Mouse (Mus musculus) left cerebral cortex, postnatal 14 days (tissue): ENCODE results near the gene 2010111I01Rik. TPM values are rescaled to one million over a fixed set of nuclear protein-coding genes. Genes with fewer than 3 reads are reported as not detected.
A peak's percentile ranks its signal among the peaks of the same experiment; 100 is the strongest.

ENCODE experiments used
- DNase-seq, 2 experiments: peaks; one replicate each; pipeline ENCODE4 v3.0.0; 2021 to 2022; ENCODE audit warnings: low spot score in 2 of 2, mixed read lengths in 1 of 2
- intact Hi-C: fragments of 180-260 bp; cut with DNase I; formaldehyde crosslinking; loops from one replicate; pipeline ENCODE4 v1.15.1; 2025
- total RNA-seq, 2 experiments: library from RNA; stranded (reverse); gene quantifications; 2 replicates each; pipeline ENCODE4 v1.2.3; 2021

Gene 2010111I01Rik
- total RNA-seq, 2 experiments from 2014 or later: 80.6 to 105 TPM

DNA sequence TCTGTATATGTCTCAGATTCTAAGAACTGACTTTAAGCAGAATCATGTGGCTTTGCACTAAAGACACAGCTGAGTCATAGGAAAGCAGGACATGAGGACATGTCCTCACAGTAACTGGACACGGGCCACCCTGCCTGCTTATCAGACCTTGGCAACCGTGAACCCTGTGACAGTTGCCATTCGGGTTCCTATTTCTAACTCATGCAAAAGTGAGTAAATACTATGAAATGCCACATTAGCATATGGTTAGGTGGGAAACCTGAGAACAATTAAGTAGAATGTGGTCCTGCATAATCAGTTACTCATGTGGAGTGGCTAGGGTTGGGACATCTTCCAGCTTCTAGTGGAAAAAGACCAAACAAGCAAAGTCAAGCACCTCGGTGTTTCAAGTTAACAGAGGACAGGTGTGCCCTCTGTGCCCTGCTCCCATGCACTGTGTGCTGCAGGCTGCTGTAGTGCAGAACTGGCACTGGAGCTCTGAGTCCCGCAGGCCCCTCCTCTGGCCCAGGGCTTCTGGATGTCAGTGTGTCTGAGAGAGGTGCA, 170.3 kb downstream of the 2010111I01Rik start:
- intact Hi-C loops: no loop called here
- DNase-seq: no peak

DNA sequence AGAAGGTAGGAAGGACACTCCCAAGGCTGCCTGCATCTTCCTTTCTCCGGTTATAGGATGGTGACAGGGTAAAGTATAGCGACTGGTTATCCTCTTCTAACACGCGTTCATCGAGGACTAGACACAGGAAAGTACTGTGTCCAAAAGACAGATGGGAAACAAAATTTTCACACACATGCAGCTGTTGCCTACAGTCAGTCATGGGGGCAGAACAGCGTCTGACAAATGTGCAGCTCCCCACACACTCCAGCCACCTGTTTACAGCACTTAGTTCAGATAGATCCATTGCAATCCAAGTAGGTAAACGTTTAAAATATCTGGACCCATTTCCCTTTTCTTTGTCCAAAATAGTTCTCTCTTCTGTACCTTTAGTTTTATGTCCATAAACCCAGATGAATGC, 171.3 kb downstream of the 2010111I01Rik start:
- intact Hi-C loops: no loop called here
- no peak for DNase-seq

DNA sequence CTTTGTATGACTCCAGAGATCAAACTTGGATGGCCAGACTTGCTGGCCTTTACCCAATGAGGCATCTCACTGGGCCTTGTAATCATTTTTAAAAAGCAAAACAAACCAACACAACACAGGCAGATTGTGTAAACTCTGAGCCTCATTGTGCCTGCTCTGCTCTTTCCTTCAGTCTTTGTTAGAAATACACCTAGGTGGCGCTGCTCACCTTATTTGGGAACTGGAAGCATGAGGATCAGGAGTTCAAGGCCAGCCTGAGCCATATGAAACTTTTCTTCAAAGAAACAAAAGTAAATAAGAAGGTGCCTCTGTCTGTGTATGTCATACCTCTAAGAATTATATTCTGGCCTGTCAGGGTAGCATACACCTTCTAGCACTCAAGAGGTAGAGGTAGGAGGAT, 172.1 kb downstream of the 2010111I01Rik start:
- DNase-seq: no peak
- intact Hi-C loops: no loop called here

DNA sequence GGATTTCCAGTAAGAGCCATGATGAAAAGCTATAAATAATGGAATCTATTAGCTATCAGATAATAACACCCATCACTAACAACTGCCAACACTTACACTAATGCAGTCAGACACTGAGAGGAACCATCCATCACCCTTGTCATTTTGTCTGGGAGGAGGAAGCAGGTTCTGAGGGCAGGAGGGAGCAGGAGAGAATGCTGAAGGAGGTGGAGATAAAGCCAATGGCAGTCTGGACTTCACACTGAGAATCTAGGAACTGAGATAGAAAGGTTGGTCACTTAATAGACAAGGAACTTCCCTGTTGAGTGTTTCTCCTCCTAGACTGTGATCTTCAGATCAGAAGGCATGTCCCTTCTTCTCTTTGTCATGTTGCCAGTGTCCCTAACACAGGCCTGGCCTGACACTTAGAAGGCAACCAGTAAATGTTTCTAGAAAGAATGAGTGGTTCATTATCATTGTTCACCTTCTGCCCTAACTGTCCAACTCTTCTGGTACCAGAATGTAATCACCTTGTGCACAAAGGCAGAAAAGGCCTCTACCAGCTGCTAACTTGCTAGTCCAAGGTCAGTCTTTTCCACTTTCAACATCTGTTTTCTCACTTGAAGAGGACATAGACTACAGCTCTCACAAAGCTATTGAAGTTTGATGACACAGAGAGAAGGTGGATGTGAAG, 173.8 kb downstream of the 2010111I01Rik start:
- no peak for DNase-seq
- intact Hi-C loops: no loop called here

DNA sequence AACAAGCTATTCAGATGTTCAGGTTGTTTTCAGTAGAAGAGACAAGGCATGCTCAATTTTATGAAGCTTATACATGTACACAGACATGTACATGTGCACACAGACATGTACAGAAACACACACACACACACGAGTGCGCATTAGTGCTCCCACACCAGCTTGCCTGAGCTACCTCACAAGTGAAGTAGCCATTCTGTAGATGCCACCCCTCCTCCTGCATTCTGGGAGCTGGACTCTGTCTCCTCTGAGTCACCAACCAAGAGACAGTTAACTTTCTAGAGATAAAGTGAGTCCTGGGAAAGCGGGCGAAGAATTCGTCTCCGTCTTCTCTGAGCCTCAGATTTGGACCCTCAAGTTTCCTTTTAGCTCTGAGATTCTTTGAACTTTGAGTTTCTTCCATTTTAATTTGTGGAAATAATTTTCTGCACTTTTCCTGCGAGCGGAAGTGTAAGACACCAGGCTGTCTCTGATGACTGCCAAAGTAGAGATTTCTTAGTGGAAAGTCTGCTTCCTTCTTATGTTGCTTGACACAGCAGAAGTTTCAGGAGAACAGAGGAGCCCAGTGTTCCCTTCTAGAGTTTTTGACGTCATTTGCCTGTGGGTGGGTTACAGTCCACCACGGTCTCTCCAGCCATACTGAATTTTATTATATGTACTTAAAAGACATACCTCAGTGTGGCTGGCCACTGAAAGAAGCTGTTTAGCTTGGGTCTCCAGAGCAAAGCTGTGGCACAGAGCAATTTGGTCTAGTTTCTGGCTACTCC, 175.0 kb downstream of the 2010111I01Rik start:
- DNase-seq: peak in 1 of 2 experiments; percentile 38
- intact Hi-C loops: no loop called here

DNA sequence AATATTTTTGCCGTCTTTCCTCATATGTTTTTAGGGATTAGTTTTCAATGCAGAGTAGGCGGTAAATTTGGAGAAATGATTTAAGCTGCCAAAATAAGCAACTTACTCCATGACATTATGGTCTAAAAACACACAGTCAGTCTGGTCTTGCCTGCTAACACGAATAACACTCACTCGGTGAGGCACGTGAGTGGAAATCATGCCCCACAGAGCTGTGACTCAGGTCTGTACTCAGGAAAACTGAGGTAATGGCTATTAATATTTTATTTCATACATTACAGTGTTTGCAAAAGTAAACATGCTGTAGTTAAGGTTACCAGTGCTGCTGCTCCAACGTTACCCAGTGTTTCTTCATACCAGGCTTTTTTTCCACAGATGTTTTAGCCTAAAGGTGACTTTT, 176.1 kb downstream of the 2010111I01Rik start:
- intact Hi-C loops: no loop called here
- DNase-seq: peak in 1 of 2 experiments; percentile 50

DNA sequence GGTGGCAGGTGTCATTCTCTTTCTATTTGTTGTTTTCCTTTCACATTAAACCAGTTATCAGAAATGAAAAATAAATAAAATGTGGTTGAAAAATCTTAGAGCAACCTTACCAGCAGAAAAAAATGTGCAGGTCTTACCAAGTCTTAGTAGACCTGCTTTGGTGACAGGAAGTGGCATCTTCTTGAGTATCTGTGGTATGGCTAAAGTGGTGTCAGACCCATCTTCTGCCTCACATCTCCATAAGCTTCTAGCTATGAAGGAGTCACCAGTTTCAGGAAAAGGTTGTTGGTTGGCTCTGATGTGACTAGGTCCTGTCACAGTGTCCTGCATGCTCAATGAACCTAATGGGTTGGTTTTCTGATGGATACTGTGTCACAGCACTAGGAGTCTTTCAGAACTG, 176.6 kb downstream of the 2010111I01Rik start:
- intact Hi-C loops: no loop called here
- no peak for DNase-seq

DNA sequence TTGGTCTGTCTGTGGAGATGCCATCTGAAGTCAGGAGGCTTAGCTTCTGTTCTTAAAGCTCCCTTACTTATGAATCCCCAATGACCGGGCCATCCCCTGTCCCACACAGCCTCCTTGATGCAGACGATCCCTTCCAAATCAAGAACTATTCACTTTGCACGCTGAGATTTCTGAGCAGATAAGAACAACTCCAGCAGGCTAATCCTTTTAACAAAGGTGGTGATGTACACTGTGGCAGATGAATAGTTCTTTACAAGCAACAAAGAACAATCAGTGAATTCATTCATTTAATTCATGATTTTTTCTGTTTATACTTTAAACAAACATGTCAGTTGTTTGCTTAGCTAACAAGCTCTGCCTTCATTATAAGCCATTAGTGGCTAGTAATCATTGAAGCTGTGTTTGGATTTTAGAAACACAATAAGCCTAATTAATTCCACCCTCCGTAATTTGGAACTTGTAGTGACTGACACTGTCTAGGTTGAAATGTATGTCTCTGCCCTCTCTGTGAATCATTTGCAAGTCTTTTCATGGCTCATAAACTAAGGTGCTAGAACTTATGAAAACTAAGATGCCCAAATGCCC, 182.0 kb downstream of the 2010111I01Rik start:
- no peak for DNase-seq
- intact Hi-C loops: no loop called here

DNA sequence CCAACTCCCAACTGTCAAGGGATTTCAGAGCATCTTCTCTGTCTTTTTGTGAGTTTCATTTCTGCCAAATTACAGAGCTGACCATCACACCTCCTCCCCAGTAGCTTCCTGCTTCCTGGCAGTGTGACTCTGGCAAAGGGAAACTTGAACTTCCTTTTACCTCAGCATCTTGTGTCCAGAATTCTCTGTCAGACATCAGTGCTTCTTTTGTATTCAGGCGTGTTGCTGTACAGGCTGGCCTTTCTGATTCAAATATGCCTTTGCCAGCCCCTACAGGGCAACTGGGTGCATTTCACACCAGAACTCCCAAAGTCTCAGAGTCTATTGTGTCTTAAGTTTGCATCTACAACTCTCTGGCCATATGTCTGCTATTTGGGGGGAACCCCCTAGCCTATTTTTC, 183.5 kb downstream of the 2010111I01Rik start:
- intact Hi-C loops: no loop called here
- DNase-seq: no peak

DNA sequence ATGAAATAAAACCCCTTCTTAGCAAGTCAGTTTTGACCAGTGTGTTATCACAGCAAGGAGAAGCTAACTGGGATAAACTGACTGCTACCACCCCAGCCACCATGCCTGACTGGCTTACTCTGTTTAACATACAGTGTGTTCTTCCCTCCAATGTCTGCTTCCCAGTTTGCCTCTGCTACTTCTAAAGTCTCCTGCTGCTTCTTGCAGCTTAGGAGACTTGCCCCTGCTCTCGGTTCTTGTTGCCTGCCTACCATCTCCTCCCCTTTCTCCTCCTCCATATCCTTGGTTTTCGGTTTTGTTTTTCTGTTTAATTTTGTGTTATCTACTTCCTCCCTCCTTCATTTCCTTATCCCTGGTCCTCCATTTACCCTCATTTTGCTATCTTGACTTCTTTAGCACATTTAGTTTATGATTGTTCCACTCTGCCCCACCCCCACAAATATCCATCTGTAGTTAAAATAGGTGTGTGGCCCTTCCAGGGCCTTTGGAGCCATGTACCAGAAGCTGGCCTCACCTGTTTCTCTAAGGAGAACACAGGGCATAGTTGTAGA, 185.9 kb downstream of the 2010111I01Rik start:
- DNase-seq: no peak
- intact Hi-C loops: no loop called here

DNA sequence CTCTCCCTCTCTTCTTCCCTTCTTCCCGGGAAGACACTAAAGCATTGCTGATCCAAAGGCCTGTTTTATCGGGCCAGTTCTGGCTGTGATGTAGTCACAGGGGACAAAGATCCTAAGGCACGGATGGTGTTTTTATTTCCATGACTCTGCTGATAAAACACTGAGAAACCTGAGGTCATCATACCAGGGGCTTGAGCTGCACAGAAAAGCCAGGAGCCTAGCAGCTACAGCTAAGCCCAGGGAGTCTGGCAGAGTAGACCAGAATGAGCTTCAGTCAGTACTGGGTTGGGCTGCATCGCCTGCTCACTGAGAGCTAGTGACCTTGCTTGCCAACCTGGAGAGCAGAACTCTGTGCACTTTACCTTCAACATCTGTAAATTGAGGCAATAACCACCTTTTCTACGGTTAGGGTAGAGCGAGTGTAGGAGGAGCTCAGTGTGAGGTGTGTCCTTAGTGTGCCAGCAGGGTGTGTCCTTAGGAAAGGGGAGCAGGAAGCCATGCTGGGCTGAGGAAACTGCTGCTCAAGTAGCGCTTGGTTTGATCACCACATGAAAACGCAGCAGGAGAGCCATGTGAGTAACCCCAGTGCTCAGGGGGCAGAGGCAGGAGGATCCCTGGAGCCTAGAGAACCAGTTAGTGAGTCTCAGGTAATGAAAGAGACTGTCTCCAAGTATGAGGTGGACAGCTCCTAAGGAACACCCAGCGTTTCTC, 186.5 kb downstream of the 2010111I01Rik start:
- intact Hi-C loops: no loop called here
- DNase-seq: no peak

DNA sequence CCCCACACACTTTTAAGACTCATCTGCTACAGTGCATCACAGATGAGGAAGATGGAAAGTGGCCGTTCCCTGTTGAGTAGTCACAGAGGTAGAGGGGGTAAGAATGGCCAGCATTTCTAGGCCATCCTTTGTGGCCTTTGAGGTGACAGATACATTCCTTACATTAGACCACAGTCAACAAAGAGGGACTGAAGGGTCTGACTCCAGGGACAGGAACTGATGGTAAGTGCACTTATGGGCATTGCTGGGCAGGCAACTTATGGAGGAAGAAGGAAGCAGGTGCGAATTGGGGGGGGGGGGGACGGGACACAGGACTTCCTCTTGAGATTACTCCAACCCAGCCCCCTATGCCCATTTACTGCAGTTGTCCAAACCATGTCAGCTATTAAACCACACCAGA, 187.8 kb downstream of the 2010111I01Rik start:
- no peak for DNase-seq
- intact Hi-C loops: no loop called here

DNA sequence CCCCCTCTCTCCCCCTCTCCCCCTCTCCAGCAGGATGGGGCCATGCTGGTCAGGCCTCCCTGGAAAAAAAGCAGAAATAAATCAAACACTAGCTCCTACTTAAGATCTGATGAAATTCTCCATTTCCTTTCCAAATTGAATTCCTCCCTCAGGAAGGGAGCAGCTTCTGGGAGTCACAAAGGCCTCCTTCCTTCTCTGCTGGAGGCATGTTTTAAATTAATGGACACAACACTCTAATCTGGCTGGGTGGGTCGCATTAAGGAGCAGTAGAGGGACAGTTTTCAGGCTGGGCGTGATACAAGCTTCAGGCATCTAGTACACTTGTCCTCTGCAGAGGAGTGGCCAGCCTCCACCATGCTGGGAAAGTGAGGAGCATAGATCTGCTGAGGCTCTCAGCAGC, 188.7 kb downstream of the 2010111I01Rik start:
- no peak for DNase-seq
- intact Hi-C loops: no loop called here

DNA sequence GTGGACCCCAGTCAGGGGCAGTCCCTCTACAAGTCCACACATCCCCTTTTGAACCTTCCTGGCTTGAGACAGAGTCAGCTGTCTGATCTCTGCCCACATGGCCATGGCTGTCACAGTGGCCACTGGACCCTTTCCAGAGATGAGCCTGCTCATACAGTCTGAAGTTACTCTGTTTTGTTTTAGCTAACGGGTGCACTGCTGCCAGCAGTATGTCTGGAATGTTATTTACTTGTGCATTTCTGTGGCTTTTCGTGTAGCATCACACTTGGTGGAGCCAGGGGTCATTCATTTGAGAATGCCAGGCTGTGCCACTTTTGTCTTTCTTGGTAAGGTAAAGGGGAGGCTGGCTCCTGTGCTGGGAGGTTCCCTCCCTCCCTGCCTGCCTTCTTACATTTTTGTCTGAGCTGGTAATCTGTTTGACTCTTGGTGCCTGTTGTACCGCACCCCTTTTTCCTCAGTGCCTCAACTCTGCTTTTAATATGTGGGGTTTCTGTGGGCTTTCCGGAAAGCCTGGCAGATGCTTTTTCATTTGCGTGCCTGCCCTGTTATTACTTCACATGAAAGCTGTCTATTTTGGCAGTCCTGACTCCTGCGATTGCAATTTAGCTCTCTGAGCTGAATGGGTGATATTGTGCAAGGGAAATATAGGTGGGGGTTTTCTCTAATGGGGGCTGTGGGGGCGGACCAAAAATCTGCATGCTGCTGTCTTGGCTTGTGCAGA, 190.3 kb downstream of the 2010111I01Rik start:
- peak; percentile 31 to 43 for DNase-seq
- intact Hi-C loops: no loop called here

DNA sequence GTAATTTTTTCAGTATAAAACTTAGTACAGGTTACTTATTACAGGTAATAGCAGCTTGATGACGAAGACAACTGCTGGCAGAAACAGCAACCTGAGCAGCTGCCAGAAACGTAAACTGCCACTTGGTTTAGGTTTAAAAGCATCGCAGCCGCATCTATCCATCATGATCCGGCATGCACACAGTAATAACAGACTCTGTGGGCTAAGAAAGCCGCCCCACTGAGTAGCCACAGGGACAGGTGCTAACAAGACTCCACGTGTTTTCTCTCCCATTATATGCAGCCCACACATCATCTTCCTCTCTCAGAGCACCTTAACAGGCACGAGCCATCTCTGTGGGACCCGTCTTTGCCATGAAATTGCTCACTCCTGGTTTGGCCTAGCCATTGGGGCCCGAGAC, 191.6 kb downstream of the 2010111I01Rik start:
- intact Hi-C loops: no loop called here

DNA sequence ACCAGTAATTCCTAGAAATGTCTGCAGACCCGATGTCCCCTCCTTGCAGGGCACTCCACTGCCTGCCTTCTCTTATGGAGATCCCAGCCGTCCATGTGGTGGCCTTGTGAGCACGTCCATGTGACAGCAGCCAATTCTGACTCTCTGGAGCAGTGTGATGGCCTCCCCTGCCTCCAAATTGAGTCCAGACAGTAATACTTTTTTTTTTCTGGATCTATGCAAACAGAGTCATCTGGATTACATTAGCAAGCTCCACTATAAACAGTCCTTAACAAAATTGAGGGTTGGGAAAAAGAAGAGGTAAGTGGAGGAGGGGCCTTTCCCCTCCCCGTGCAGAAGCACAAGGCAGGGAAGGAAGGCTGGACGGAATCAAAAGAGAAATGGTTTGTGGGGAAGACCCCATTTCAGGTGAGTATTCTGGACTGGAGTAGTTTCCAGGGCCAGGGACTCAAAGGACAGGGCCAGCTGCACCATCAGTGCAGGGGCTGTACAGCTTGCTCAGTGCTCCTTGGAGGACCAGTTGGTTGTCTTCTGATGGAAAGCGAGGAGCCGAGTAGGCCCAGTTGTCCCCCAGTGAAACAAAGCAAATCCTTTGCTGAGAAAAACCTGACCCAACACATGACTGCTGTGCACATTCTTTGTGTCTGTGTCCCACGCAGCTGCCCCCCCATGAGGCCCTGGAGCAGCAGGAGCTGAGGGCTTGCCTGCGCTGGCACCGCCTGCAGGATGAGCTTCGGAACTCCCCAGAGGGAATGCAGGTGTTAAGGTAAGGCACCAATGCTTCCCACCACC, 205.8 kb downstream of the 2010111I01Rik start:
- no peak for DNase-seq
- intact Hi-C loops: no loop called here

More for the DNA sequence above, 191.6 kb downstream of the 2010111I01Rik start:
- DNase-seq: no peak

DNA sequence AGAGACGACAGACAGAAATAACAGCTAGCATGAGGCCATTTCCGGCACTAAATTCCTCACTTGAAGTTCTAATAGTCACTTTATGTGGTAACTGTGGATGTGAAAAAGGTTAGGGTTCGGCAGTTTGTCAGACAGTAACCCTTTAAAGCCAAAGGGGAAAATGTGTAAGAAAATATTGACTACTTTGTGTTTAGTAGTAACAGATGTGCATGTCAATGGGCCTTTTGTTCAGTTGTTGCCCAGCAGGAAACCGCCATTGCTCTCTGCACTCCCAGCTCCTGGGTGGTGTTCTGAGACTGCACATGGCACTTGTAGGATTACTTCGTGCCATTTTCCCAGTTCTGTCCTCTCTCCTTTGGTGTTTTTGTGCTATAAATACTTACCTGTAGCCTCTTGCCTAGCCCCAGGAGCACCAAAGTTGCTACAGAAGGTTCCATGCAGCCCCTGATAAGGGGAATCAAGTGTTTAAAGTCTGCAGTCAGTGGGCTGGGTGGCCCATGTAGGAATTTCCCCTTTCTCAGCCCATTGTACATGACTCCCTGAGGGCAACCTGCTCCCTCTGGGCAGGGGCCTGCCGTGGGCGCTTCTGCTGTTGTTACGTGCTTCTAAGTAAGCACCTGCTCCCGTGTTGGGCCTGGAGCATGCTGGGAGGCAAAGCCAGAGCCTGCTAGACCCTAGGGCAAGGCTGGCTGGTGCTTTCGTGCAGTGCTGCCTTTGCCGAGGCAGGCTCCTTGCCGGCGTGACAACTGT, 206.8 kb downstream of the 2010111I01Rik start:
- intact Hi-C loops: no loop called here

DNA sequence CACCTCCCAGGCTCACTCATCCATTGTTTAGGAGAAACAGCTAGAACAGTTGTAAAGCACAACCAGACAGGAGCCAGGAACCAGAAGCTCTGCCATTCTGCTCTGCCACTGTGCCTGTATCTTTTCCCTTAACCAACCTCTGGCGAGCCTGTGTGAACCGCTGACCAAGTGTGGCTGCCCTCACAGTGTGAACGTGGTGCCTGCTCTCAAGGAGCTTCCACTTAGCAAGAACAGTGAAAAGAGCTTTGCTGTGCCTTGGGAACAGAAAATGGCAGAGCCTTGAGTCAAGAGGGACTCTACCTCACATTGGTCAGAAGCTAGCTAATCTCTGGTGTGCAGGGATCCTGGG, 207.4 kb downstream of the 2010111I01Rik start:
- intact Hi-C loops: no loop called here
- DNase-seq: no peak

More for the DNA sequence above, 206.8 kb downstream of the 2010111I01Rik start:
- no peak for DNase-seq
